In the genomic region with DNA sequence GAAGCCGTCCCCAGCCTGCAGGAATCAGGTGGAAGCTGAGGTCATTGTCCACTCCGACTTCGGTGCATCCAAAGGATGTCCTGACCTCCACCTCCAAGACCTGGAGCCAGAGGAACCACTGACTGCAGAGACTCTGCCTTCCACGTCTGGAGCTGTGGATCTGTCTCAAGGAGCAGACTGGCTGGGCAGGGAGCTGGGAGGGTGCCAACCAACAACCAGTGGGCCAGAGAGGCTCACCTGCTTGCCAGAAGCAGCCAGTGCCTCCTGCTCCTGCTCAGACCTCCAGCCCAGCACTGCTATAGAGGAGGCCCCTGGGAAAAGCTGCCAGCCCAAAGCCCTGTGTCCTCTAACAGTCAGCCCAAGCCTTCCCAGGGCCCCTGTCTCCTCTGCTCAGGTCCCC, we compare ENCODE assay signal across 22 mouse cellular contexts. TPM values are rescaled to one million over a fixed set of nuclear protein-coding genes. Genes with fewer than 3 reads are reported as not detected.
"Had no signal": no experiment of that assay in that cellular context is flagged by ENCODE, and none has a peak within 500 bp of the region (broad histone marks: within the 10 kb centered on the region; RNA-seq: fewer than 3 reads in every experiment).

No protein-coding gene starts in this region.

- H3K4me2 ChIP-seq: limb, embryonic 12.5 days; limb, embryonic 15.5 days; liver, embryonic 11.5 days; lung, embryonic 14.5 days; midbrain, embryonic 15.5 days; neural tube, embryonic 13.5 days; stomach, embryonic 15.5 days had no signal

- H3K9me3 ChIP-seq: limb, embryonic 12.5 days; limb, embryonic 15.5 days; midbrain, embryonic 15.5 days; neural tube, embryonic 13.5 days; stomach, embryonic 15.5 days had no signal

- H3K4me1 ChIP-seq: limb, embryonic 15.5 days had no signal

- DNase-seq: kidney, postnatal 25 days; layer of hippocampus, adult 9-11 months; liver, postnatal 0 days; lung, embryonic 14.5 days; retina, postnatal 1 day; right cerebral cortex, postnatal 25 days; spleen, adult 18-20 months; thymus, postnatal 25 days had no signal

- H3K9ac ChIP-seq: limb, embryonic 12.5 days; limb, embryonic 15.5 days; liver, embryonic 14.5 days; liver, postnatal 0 days; lung, embryonic 14.5 days; midbrain, embryonic 15.5 days; neural tube, embryonic 13.5 days; stomach, embryonic 15.5 days had no signal

- H3K4me3 ChIP-seq: layer of hippocampus, adult 2 months; limb, embryonic 12.5 days; limb, embryonic 15.5 days; midbrain, embryonic 15.5 days; myocyte; neural tube, embryonic 13.5 days; stomach, embryonic 15.5 days had no signal

- H3K27ac ChIP-seq: kidney, postnatal 0 days; layer of hippocampus, adult 2 months; limb, embryonic 12.5 days; limb, embryonic 15.5 days; liver, embryonic 14.5 days; macrophage; midbrain, embryonic 15.5 days; neural tube, embryonic 13.5 days; stomach, embryonic 15.5 days had no signal

- H3K36me3 ChIP-seq: midbrain, embryonic 15.5 days; stomach, embryonic 15.5 days had no signal

- ATAC-seq: liver, postnatal 0 days; lung, postnatal 0 days had no signal

RNA-seq across cellular contexts. Expression of a gene that starts 5.9 kb away (rescaled TPM):
- polyA plus RNA-seq: large intestine, adult 2 months; liver, postnatal 0 days; macrophage; myocyte; thymus, postnatal 0 days had no signal
